Mouse (Mus musculus): ENCODE results near the gene Cdkal1. TPM values are rescaled to one million over a fixed set of nuclear protein-coding genes. Genes with fewer than 3 reads are reported as not detected.

Cdkal1 gene
- total and polyA plus RNA-seq, 3 experiments, result 8.7 to 13.7 (median 9.5) TPM

DNA sequence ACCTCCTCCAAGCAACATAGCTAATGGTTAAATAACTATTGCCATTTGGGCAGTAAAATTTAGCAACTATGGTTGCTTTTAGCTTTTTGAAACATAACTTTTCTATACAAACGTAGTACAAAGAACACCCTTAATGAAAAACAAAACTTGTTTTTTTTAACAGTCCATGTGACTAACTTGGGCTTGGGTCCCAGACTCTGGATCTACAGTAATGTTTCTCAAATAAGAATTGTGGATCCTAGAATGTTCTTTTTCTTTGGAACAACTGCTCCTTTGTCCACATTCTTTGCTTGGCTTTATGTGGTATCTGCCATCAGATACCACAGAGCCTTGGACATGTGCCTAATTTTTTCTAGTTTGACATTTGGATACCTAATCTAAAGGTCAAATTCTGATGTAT is 304.6 kb downstream of the Cdkal1 start:
- Histone ChIP-seq H3K27me3 (replicated peaks) (no peaks in the 10 kb centered on the region), H3K79me2 (replicated peaks; ENCODE audit: control insufficient read depth, extremely low read depth, insufficient read depth, poor library complexity, severe bottlenecking) (no peaks in the 10 kb centered on the region), H3K4me2 (ENCODE audit: insufficient read depth, low read depth, poor library complexity, severe bottlenecking) (no peak overlapping the region), H3K4me3 (replicated peaks in 1 of 3; ENCODE audit: low read depth in 2 of 3, low read length in 2 of 3, poor library complexity in 1 of 3) (no peak overlapping the region), H3K9ac (ENCODE audit: insufficient read depth, low read depth) (no peak overlapping the region), H3K27ac (ENCODE audit: insufficient read depth, low read depth) (no peak overlapping the region), H3K36me3 (replicated peaks in 1 of 2; ENCODE audit: control insufficient read depth in 1 of 2, insufficient read depth in 1 of 2, low read length in 1 of 2) (peaks cover 6 to 21% of the 10 kb centered on the region in 2 experiments), H3K4me1 (ENCODE audit: control insufficient read depth in 1 of 2, insufficient read depth in 2 of 2) (peaks cover 2 to 6% of the 10 kb centered on the region in 2 experiments; a peak in 2 of 4 replicates), H3K9me3 (replicated peaks; ENCODE audit: low read length) (no peaks in the 10 kb centered on the region)
- DNase-seq (ENCODE audit: extremely low read depth), result no peak
- in situ Hi-C loops (cut with MboI; ENCODE audit: low pct_ligation_motif_present, low pct_unique_long_range_greater_than_20kb, low sequenced_read_pairs), result no loop called here
- TF ChIP-seq E2F4 (IDR thresholded peaks at IDR 0.05; ENCODE audit: insufficient replicate concordance, low read depth, low read length), result no peak
- TF ChIP-seq SIN3A (IDR thresholded peaks at IDR 0.05; ENCODE audit: low read length), result no peak
- TF ChIP-seq HCFC1 (IDR thresholded peaks at IDR 0.05; ENCODE audit: low read depth, low read length), result no peak
- no peak for TF ChIP-seq KAT2A (IDR thresholded peaks at IDR 0.05; ENCODE audit: insufficient replicate concordance, low read length)
- no peak for TF ChIP-seq MAZ (IDR thresholded peaks at IDR 0.05; ENCODE audit: low read depth, low read length)
- TF ChIP-seq USF1 (IDR thresholded peaks at IDR 0.05; ENCODE audit: low read depth, low read length), result no peak
- no peak for TF ChIP-seq NELFE (IDR thresholded peaks at IDR 0.05; ENCODE audit: low read depth, low read length)
- TF ChIP-seq USF2 (conservative IDR thresholded peaks at IDR 0.05; ENCODE audit: low read depth, low read length), result no peak
- no peak for TF ChIP-seq MAX (IDR thresholded peaks at IDR 0.05; ENCODE audit: low read length)
- TF ChIP-seq RCOR1 (conservative IDR thresholded peaks at IDR 0.05; ENCODE audit: low read depth, low read length), result no peak
- no peak for TF ChIP-seq CHD2 (IDR thresholded peaks at IDR 0.05; ENCODE audit: low read length)
- no peak for TF ChIP-seq ZKSCAN1 (IDR thresholded peaks at IDR 0.05; ENCODE audit: borderline replicate concordance, low read depth, low read length)
- no peak for TF ChIP-seq JUN (IDR thresholded peaks at IDR 0.05; ENCODE audit: insufficient read depth, low read depth, low read length)
- dilution Hi-C loops (cut with MboI; ENCODE audit: extremely low pct_ligation_motif_present, extremely low pct_unique_long_range_greater_than_20kb, low sequenced_read_pairs), result no loop called here

DNA sequence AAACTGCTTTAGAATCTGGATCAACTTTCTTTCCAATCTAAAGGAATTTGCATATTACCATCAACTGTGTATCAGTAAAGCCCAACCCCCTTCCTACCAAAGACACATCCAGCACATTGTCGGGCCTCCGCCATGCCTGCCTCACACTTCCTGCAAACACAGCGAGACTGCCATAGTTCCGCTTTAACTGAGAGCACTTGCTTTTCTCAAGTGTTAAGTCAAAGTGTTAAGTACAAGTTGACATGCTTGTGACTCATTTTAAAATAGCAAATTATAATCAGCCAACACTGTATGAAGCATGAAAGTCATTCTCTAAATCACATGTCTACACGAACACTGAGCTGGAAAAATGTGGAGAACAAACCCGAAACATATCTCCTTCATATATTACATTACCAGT is 305.3 kb downstream of the Cdkal1 start:
- dilution Hi-C loops (cut with MboI; ENCODE audit: extremely low pct_ligation_motif_present, extremely low pct_unique_long_range_greater_than_20kb, low sequenced_read_pairs), result no loop called here
- Histone ChIP-seq H3K36me3 (replicated peaks in 1 of 2; ENCODE audit: control insufficient read depth in 1 of 2, insufficient read depth in 1 of 2, low read length in 1 of 2) (peaks cover 6 to 18% of the 10 kb centered on the region in 2 experiments), H3K4me3 (replicated peaks in 1 of 3; ENCODE audit: low read depth in 2 of 3, low read length in 2 of 3, poor library complexity in 1 of 3) (no peak overlapping the region), H3K27me3 (replicated peaks) (no peaks in the 10 kb centered on the region), H3K27ac (ENCODE audit: insufficient read depth, low read depth) (no peak overlapping the region), H3K9me3 (replicated peaks; ENCODE audit: low read length) (no peaks in the 10 kb centered on the region), H3K79me2 (replicated peaks; ENCODE audit: control insufficient read depth, extremely low read depth, insufficient read depth, poor library complexity, severe bottlenecking) (no peaks in the 10 kb centered on the region), H3K4me2 (ENCODE audit: insufficient read depth, low read depth, poor library complexity, severe bottlenecking) (no peak overlapping the region), H3K4me1 (ENCODE audit: control insufficient read depth in 1 of 2, insufficient read depth in 2 of 2) (peaks cover 2 to 6% of the 10 kb centered on the region in 2 experiments; a peak in 2 of 4 replicates), H3K9ac (ENCODE audit: insufficient read depth, low read depth) (no peak overlapping the region)
- in situ Hi-C loops (cut with MboI; ENCODE audit: low pct_ligation_motif_present, low pct_unique_long_range_greater_than_20kb, low sequenced_read_pairs), result no loop called here
- no peak for TF ChIP-seq NRF1 (IDR thresholded peaks at IDR 0.05; ENCODE audit: low read depth, low read length)
- TF ChIP-seq NELFE (IDR thresholded peaks at IDR 0.05; ENCODE audit: low read depth, low read length), result no peak
- TF ChIP-seq ZC3H11A (IDR thresholded peaks at IDR 0.05; ENCODE audit: low read depth, low read length), result no peak
- no peak for TF ChIP-seq CTCF (conservative IDR thresholded peaks at IDR 0.05 in 1 of 2, IDR thresholded peaks at IDR 0.05 in 1 of 2; ENCODE audit: low read depth in 2 of 2, low read length in 2 of 2)
- no peak for TF ChIP-seq BHLHE40 (IDR thresholded peaks at IDR 0.05; ENCODE audit: low read depth, low read length)
- no peak for TF ChIP-seq PAX5 (IDR thresholded peaks at IDR 0.05; ENCODE audit: low read length)
- no peak for TF ChIP-seq USF2 (conservative IDR thresholded peaks at IDR 0.05; ENCODE audit: low read depth, low read length)
- TF ChIP-seq IRF4 (IDR thresholded peaks at IDR 0.05; ENCODE audit: low read depth, low read length), result no peak
- TF ChIP-seq ELF1 (IDR thresholded peaks at IDR 0.05; ENCODE audit: low read depth, low read length), result no peak
- no peak for TF ChIP-seq HCFC1 (IDR thresholded peaks at IDR 0.05; ENCODE audit: low read depth, low read length)
- DNase-seq (ENCODE audit: extremely low read depth), result no peak
